Mouse (Mus musculus) heart, postnatal 36 days (tissue): ENCODE measurements around the gene Trappc12. TPM values are rescaled to one million over a fixed set of nuclear protein-coding genes. Genes with fewer than 3 reads are reported as not detected.

Experiments used
- DNase-seq, 2 experiments: peaks; one replicate each; pipeline ENCODE4 v3.0.0; 2021 to 2022
- intact Hi-C: fragments of 180-260 bp; cut with DNase I; formaldehyde crosslinking; loops from one replicate; pipeline ENCODE4 v1.15.1; 2025
- total RNA-seq, 2 experiments: library from RNA; stranded (reverse); gene quantifications; 2 replicates each; pipeline ENCODE4 v1.2.3; 2021

Trappc12 gene
- total RNA-seq = 10 to 100 TPM; 21.4 to 22.6 TPM

DNA sequence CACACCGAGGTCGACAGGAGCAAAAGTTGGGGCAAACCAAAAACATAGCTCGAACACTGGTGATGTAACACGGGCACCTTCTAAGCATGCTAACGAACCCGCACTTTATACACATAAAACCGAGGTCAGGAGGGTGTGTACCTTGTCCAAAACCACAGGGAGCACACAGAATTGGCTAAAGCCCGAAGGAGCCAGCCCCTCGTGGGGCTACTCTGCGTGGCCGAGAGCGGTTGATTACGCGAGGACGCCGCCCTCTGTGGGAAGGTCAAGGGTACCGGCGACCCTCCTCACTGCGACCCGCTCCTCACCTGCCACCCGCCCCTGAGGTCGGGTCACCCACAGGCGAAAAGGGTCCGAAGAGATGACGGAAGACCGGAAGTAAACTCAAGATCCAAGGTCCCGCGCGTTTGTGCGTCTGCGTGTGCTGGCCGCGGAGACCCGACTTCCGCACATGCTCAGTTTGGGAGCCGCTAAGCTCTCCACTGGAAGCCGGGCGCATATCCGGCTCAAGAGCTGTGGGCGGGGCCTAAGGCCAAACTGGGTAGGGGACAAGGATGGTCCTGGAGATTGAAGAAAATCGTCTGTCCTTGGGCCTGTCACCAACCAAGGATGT lies at the start of gene Trappc12:
Trappc12 (minus strand) TSS at position 452 of the 613 bp plus-strand sequence.
- intact Hi-C loops = loop anchor here (2.0 kb wide), 1 partner anchor 113 kb away; no protein-coding TSS in a partner anchor
- DNase-seq = peak; percentile 83 to 85

DNA sequence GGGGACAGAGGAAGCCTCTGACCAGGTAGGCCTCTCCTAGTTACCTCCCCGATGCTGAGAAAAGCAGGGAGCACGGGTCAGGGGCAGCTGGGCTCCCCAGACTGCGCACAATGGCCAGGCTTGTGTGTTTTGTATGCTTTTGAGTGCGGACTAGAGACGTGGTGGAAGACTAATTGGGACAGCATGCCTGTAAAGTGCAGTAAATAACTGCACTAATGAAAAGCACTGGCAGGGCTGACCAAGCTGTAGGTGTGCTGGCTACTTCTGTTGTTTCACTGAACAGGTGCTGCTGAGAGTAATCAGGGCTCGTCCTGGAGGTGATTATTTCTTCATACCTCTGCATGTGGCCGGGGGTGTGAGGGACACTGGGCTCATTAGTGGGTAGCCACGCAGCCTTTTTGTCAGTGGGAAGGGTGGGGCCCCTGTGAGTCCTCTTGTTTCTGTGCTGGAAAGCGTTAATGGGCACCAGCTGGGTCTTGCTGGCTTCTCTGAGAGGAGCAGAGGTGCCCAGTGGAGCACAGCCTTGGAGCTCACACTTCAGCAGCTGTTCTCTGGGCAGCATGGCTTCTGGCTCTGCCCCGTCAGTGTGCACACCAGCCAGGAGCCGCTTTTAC lies 49.6 kb upstream of the Trappc12 start:
- intact Hi-C loops = no loop called here
- no peak for DNase-seq

- DNase-seq = no peak
- intact Hi-C loops = no loop called here
Observed at GRCm38 (mm10) chr12:28796881-28797420, 46.7 kb upstream of the Trappc12 start.

DNA sequence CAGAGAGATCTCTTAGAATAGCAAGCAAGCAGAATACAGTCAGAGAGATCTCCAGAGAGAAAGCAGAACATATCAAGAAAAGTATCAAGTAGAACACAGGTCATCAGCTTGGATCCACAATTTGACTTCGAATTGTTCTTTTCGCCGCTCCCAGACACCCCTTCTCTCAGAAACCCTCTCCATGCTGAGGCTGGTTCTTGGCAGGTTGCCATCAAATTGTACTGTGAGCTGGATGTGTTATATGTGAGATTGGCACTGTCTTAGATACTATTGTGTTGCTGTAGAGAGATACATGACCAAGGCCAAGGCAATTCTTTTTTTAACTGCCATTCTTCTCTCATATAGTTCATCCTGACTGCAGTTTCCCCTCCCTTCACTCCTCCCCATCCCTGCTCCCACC lies 44.8 kb upstream of the Trappc12 start:
- intact Hi-C loops = no loop called here
- no peak for DNase-seq

- DNase-seq = no peak
Observed at GRCm38 (mm10) chr12:28793715-28794114, 43.4 kb upstream of the Trappc12 start.

DNA sequence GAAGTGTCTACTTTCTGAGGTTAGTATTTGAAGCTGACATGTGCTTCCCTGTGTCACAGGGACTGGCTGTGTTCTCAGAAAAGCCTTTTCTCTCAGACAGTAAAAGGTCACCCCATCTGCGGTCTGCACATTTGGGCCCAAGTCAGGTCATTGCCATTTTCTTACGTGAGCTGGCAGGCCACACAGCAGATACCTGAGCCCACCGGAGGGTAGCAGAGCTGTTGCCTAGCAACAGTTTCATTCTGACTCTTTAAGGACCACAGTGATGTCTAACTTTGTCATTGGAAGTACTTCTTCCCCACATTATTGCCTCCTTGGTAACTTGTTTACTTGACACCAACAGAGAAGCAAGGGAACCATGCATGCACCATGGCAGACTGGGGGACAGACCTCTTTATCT lies 42.3 kb upstream of the Trappc12 start:
- intact Hi-C loops = no loop called here

More at GRCm38 (mm10) chr12:28793715-28794114, 43.4 kb upstream of the Trappc12 start:
- intact Hi-C loops = no loop called here

GRCm38 (mm10) chr12:28786310-28786709 lies 36.0 kb upstream of the Trappc12 start:
- intact Hi-C loops = no loop called here
- DNase-seq = no peak

More for the DNA sequence above, 42.3 kb upstream of the Trappc12 start:
- DNase-seq = no peak

DNA sequence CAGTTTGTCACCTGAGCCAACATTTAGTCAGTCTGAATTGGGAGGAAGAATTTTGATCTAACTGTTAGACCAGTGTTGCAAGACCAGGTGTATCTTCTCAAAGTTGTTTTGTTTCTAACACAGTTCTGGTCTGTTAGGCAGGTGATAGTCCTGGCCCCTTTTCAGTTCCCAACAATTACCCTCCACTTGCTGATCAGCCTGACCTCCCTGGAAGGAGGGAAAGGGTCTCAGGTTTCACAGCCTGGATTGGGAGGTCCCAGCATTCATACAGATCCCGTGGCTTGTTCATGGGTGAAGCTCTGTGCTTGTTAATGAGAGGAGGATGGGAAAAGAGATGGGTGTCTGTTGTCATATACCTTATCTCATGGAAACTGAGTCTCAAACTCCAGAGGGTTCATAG lies 35.0 kb upstream of the Trappc12 start:
- intact Hi-C loops = no loop called here
- DNase-seq = no peak

GRCm38 (mm10) chr12:28784864-28785263 lies 34.6 kb upstream of the Trappc12 start:
- no peak for DNase-seq
- intact Hi-C loops = no loop called here

GRCm38 (mm10) chr12:28784355-28784754 lies 34.1 kb upstream of the Trappc12 start:
- peak; percentile 14 for DNase-seq
- intact Hi-C loops = no loop called here

- intact Hi-C loops = no loop called here
- no peak for DNase-seq
Observed at GRCm38 (mm10) chr12:28782637-28783036, 32.4 kb upstream of the Trappc12 start.

DNA sequence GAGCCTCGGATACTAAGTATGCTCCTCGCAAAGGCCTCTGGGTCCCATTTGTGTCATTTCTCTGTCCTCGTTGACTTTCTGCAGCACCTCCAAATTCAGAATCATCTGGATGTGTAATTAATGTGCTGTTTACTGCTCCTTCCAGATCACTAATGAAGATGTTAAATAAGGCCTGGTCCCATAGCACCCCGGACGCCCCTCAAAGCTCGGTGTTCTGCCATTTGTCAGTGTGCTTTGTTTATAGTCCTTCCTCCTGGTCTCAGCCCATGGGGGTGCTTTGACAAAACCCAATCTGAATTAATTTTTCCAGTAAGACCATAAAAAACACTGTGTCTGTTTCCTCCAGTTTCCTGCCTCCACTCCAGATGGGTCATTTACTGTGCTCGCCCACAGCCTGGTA lies 29.9 kb upstream of the Trappc12 start:
- DNase-seq = no peak
- intact Hi-C loops = no loop called here

- DNase-seq = no peak
- intact Hi-C loops = no loop called here
Observed at GRCm38 (mm10) chr12:28775627-28776026, 25.4 kb upstream of the Trappc12 start.

DNA sequence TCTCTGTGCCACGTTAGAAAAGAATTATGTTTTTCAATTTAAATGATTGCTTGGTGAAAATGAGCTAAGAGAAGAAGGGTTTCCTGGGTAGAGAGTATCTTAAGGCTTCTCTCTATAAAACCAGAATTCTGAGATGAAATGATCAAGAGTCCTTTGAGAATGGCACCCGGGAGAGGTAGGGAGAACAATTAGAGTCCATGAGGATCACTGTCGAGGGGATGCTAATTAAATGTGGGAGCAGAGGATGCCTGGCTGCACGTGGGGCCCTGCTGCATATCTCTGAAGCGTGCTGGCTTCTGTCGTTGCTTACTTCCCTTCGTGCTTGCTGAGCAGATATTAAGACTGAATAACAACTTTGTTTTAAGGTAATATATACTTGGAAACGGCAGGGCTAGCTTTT lies 24.8 kb upstream of the Trappc12 start:
- DNase-seq = no peak
- intact Hi-C loops = no loop called here

GRCm38 (mm10) chr12:28773815-28774214 lies 23.5 kb upstream of the Trappc12 start:
- no peak for DNase-seq
- intact Hi-C loops = no loop called here

- intact Hi-C loops = no loop called here
- no peak for DNase-seq
Observed at GRCm38 (mm10) chr12:28769953-28770352, 19.7 kb upstream of the Trappc12 start.

- no peak for DNase-seq
- intact Hi-C loops = no loop called here
Observed at GRCm38 (mm10) chr12:28756019-28756418, 5.7 kb upstream of the Trappc12 start.

DNA sequence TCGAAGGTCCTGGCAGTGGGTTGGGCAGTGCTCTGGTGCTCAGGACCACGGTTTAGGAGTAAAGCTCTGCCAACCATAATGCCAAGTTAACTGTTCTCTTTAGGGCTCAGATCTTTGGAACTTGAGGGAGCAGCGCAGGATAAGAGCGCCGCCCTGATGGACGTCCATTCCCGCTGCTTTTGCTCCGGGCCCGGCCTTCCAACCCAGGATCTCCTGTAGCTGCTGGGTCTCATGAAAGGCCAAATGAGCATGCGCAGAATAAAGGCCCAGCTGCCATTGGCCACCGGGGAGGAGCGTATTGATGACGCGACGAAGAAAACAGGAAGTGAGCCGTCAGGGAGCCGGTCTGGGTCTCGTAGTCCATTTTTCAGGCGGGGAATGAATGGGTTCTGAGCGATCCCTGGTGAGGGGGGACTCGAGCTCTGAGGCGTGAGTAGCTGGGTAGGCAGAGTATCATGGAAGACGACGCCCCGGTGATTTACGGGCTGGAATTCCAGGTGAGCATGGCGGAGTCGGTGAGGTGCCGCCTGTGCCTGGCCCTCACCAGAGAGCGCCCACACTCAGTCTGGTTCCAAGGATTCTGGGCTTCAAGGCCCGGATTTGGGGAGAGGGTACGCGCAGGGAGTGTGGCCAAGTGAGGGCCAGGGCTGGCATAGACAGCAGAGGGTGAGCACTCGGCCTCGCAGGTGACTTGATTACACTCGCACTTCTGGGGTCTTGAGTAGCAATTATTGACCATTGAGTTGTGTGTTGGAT lies 1.4 kb upstream of the Trappc12 start, which contains the start of gene Eipr1:
Eipr1 (plus strand) TSS at position 296 of the 756 bp plus-strand sequence.
- peak; percentile 81 to 83 for DNase-seq
- intact Hi-C loops = loop anchor here (2.0 kb wide), 1 partner anchor 115 kb away; no protein-coding TSS in a partner anchor

DNA sequence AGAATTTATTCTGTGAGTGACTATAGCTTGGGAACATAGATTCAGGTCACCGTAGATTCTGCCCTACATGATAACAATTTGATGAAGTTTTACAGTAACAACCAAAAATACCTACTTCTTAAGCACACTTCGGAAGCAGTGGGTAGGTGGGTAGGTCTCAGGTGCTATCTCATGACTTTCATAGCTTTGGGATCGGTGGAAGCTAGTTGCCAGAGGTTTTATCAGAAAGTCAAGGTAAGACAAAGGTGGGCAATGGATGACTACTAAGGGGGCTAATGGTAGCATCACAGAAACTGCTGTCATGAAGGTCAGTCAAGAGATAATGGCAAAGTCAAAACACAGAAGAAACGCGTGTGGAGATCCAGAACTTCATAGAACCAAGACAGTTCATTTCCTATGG lies 604 bp upstream of the Trappc12 start:
- DNase-seq = peak in 1 of 2 experiments; percentile 6
- intact Hi-C loops = loop anchor here (2.0 kb wide), 1 partner anchor 114 kb away; no protein-coding TSS in a partner anchor

GRCm38 (mm10) chr12:28743328-28743727 lies 6.9 kb downstream of the Trappc12 start:
- intact Hi-C loops = no loop called here
- DNase-seq = no peak

DNA sequence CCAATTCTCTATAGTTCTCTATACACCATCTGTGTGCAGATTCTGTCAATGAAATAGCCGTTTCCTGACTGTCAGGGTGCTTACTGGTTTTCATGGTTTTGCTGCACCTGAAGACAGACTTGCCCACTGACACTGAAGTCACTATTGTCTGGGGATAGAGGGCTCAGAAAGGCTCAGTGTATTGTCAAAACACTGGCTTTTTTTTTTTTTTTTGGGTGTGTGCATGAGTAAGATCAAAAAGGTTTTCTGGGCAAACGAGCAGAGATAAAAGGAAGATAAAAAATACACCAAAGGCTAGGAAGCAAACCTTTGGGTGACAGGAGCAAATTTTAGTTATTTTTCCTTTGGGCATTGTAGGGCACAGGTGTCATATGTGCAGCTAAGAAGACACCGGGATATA lies 15.0 kb downstream of the Trappc12 start:
- DNase-seq = no peak
- intact Hi-C loops = no loop called here
